Mouse (Mus musculus) myocyte (in vitro differentiated cells): ENCODE measurements around the gene Gm6592.

ENCODE experiments used
- CEBPB ChIP-seq: IDR thresholded peaks from 2 replicates; pipeline ENCODE4 v1.6.1; 2011; ENCODE audit warnings: mild to moderate bottlenecking, moderate library complexity; ENCODE audit not compliant: poor library complexity, insufficient read depth, severe bottlenecking
- E2F4 ChIP-seq: IDR thresholded peaks from one replicate; pipeline ENCODE4 v1.6.1; 2011; ENCODE audit warnings: mild to moderate bottlenecking, control low read depth, moderate library complexity; ENCODE audit not compliant: insufficient read depth
- MAX ChIP-seq: IDR thresholded peaks from one replicate; pipeline ENCODE4 v1.6.1; 2011; ENCODE audit warnings: low read depth, mild to moderate bottlenecking, control low read depth
- MYOG ChIP-seq, 3 experiments: IDR thresholded peaks; one replicate each; pipeline ENCODE4 v1.6.1; 2011; ENCODE audit warnings: control low read depth in 2 of 3, low read depth in 2 of 3, mild to moderate bottlenecking in 2 of 3; ENCODE audit not compliant: insufficient read length in 2 of 3, control insufficient read depth in 1 of 3, insufficient read depth in 1 of 3
- POLR2A ChIP-seq: IDR thresholded peaks from one replicate; pipeline ENCODE4 v1.6.1; 2011; ENCODE audit warnings: low read depth, mild to moderate bottlenecking, control low read depth, moderate library complexity; ENCODE audit not compliant: insufficient read length
- POLR2AphosphoS2 ChIP-seq: IDR thresholded peaks from one replicate; pipeline ENCODE4 v1.6.1; 2011; ENCODE audit warnings: low read depth, control low read depth; ENCODE audit not compliant: insufficient read length
- SRF ChIP-seq: IDR thresholded peaks from one replicate; pipeline ENCODE4 v1.6.1; 2011; ENCODE audit warnings: low read depth; ENCODE audit not compliant: control insufficient read depth, insufficient read length
- TCF12 ChIP-seq: IDR thresholded peaks from one replicate; pipeline ENCODE4 v1.6.1; 2011; ENCODE audit warnings: mild to moderate bottlenecking, control low read depth; ENCODE audit not compliant: poor library complexity, insufficient read depth, severe bottlenecking
- TCF3 ChIP-seq: IDR thresholded peaks from one replicate; pipeline ENCODE4 v1.6.1; 2011; ENCODE audit warnings: low read depth, control low read depth; ENCODE audit not compliant: insufficient read length
- USF1 ChIP-seq: IDR thresholded peaks from one replicate; pipeline ENCODE4 v1.6.1; 2011; ENCODE audit warnings: low read depth, mild to moderate bottlenecking, control low read depth, moderate library complexity

- TF ChIP-seq POLR2A (no peak), SRF (no peak), USF1 (no peak), MAX (no peak), CEBPB (no peak), TCF12 (no peak), MYOG (IDR thresholded peaks at IDR 0.05; ENCODE audit: control insufficient read depth in 1 of 3, insufficient read depth in 1 of 3, insufficient read length in 2 of 3, low read depth in 2 of 3) (no peak), TCF3 (no peak), E2F4 (no peak), POLR2AphosphoS2 (no peak)
These were observed 48.2 kb downstream of the Gm6592 start for GRCm38 (mm10) chrX:8891975-8892342.
